17 mouse cellular contexts compared by ENCODE assay signal in genomic region chr9:56753386-56753785, GRCm38 (mm10). TPM values are rescaled to one million over a fixed set of nuclear protein-coding genes. Genes with fewer than 3 reads are reported as not detected.
A peak's percentile ranks its signal among the peaks of the same experiment; 100 is the strongest.
DNase-seq lines count a peak whose midpoint lies in the region; ATAC-seq lines count a peak whose summit lies in the region.
"Had no signal": no experiment of that assay in that cellular context is flagged by ENCODE, and none has a peak within 500 bp of the region (broad histone marks: within the 10 kb centered on the region; RNA-seq: fewer than 3 reads in every experiment).

No protein-coding gene starts in this region.

- peak; percentile 36 for ATAC-seq in frontal cortex, adult (ENCODE audit: low TSS enrichment)
- ATAC-seq: CD4-positive, CD25-positive, alpha-beta regulatory T cell, adult 4 months; forebrain, embryonic 16.5 days; intestine, postnatal 0 days had no signal

- DNase-seq in cerebellum, adult 11-12 months: peak; percentile 41
- DNase-seq in cerebellum, adult 8-10 months: no peak
- no peak for DNase-seq in frontal cortex, postnatal 10 days (ENCODE audit: low spot score in 2 of 2)
- DNase-seq in brain, adult 2 months (ENCODE audit: low read depth, low spot score): peak; percentile 73
- peak; percentile 55 to 60 for DNase-seq in cerebellum, postnatal 25 days
- no peak for DNase-seq in gastrocnemius, postnatal 10 days
- DNase-seq: adrenal gland, postnatal 10 days; B cell, adult 2 months; gastrocnemius, adult 2 months; gastrocnemius, postnatal 36 days; heart, adult 11 months; heart, postnatal 36 days; kidney, adult 8-10 months had no signal

RNA-seq across cellular contexts. Expression of gene Lingo1, which starts 42.9 kb away (rescaled TPM):
- 1 to 10 TPM; 2.0 to 2.6 TPM for total RNA-seq in gastrocnemius, postnatal 10 days (2021)

Comparison
In these comparisons a context has a peak if more than half of its experiments do, and no peak if none do; other contexts are left out.
1. DNase-seq: peak in cerebellum, adult 11-12 months (single experiment), brain, adult 2 months (single experiment) and cerebellum, postnatal 25 days (2 of 2); none in cerebellum, adult 8-10 months (single experiment), frontal cortex, postnatal 10 days (0 of 2) and gastrocnemius, postnatal 10 days (single experiment).